Mouse (Mus musculus) liver, embryonic 12.5 days (tissue): ENCODE data around the gene Uba3. TPM values are rescaled to one million over a fixed set of nuclear protein-coding genes. Genes with fewer than 3 reads are reported as not detected.
A peak's percentile ranks its signal among the peaks of the same experiment; 100 is the strongest.

Experiments used
- ATAC-seq: fragments of 200-750 bp; cut with Nextera tagmentation; 2 replicates; pipeline ENCODE4 v1.8.0; 2017; ENCODE audit warnings: moderate number of reproducible peaks, mild to moderate bottlenecking, moderate library complexity
- H3K27ac ChIP-seq: fragments of 300-500 bp; sonication (generic); 2 replicates; pipeline ENCODE4 v1.5.1; 2016; ENCODE audit warnings: mild to moderate bottlenecking
- H3K27me3 ChIP-seq: fragments of 300-500 bp; sonication (generic); replicated peaks from 2 replicates; pipeline ENCODE4 v1.6.1; 2016; ENCODE audit warnings: mild to moderate bottlenecking, moderate library complexity
- H3K36me3 ChIP-seq: fragments of 300-500 bp; sonication (generic); 2 replicates; pipeline ENCODE4 v1.6.1; 2016; ENCODE audit warnings: mild to moderate bottlenecking, moderate library complexity
- H3K4me1 ChIP-seq: fragments of 300-500 bp; sonication (generic); 2 replicates; pipeline ENCODE4 v1.6.1; 2016
- H3K4me2 ChIP-seq: fragments of 300-500 bp; sonication (generic); 2 replicates; pipeline ENCODE4 v1.6.1; 2016; ENCODE audit warnings: mild to moderate bottlenecking, moderate library complexity
- H3K4me3 ChIP-seq: fragments of 300-500 bp; sonication (generic); 2 replicates; pipeline ENCODE4 v1.5.1; 2016; ENCODE audit warnings: mild to moderate bottlenecking, moderate library complexity
- H3K9ac ChIP-seq: fragments of 300-500 bp; sonication (generic); 2 replicates; pipeline ENCODE4 v1.6.1; 2016; ENCODE audit warnings: mild to moderate bottlenecking, moderate library complexity
- H3K9me3 ChIP-seq: fragments of 300-500 bp; sonication (generic); replicated peaks from 2 replicates; pipeline ENCODE4 v1.6.1; 2016; ENCODE audit warnings: mild to moderate bottlenecking, moderate library complexity
- WGBS: fragments of 180-500 bp; shearing (Covaris S2); methylation state at CpG from one replicate; pipeline ENCODE4 v1.1.7; 2016; ENCODE audit not compliant: insufficient replicate concordance; 5-methylcytosine and 5-hydroxymethylcytosine counted together
- polyA plus RNA-seq: library from polyadenylated mRNA; unstranded; fragments of >200 nt; fragmentation: Nextera tagmentation; extraction: Ambion mirVana; gene quantifications from 2 replicates; pipeline ENCODE4 v1.2.1, GENCODE M21; 2016

The Uba3 gene
- polyA plus RNA-seq, 1 experiment from 2014 or later: 39.9 TPM

DNA sequence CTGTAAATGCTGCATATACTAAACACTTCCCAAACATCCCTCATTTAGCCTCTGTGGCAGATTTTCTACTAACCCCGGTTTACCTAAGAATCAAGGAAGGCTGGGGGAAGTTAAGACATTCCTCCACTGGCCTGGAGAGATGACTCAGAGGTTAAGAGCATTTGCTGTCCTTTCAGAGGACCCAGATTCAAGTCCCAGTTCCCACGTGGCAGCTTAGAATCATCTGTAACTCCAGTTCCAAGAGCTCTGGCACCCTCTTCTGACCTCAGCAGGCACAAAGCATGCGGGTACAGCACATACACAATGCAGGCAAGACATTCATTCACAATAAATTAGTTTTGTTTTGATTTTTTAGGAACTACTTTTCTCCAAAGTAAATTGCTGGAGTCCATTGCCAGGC, 3.8 kb upstream of the Uba3 start:
- Histone ChIP-seq H3K4me2 (no peak overlapping the region), H3K9me3 (no peaks in the 10 kb centered on the region), H3K27ac (no peak overlapping the region), H3K9ac (no peak overlapping the region), H3K36me3 (peaks cover 2% of the 10 kb centered on the region; the same call in 1 of the 2 replicates), H3K4me3 (no peak overlapping the region), H3K27me3 (no peaks in the 10 kb centered on the region), H3K4me1 (peaks cover 66% of the 10 kb centered on the region)
- 60% methylated on average over 3 of the region's 3 CpGs for WGBS
- no peak for ATAC-seq

DNA sequence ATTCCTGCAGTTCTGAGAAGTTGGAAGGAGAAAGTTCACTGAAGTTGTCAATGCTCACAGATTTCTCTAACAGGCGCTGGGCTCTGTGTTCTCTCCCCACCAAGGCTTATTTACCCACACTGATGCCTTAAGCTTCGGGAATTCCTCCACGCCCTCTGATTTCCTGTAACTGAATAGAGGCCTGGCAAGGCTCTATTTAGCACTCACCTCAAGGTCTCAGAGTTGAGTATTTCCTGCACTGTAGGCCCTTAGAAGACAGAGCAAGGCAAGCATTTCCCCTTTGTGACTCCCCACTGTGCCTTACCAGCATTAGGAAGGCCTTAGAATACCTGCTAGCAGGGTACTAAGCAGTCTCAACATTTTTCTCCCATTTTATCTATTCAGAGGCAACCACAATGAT, 3.0 kb upstream of the Uba3 start:
- 57% methylated on average over 3 of the region's 3 CpGs for WGBS
- no peak for ATAC-seq

DNA sequence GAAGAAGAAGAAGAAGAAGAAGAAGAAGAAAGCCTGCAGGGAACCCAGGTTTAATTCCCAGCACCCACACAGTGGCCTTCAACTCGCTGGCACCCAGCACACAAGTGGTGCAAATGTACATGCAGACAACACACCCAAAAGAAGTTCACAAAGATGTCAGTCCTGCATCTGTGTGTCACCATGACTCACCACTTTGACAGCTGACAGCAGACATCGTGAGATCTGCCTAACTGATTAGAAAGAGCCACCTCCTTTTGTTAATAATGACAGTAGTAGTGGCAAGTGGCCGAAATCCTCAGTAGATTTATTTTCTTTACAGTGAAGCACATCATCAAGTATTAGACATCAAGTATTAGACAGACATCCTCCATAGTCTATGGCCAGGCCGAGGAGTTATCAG, 1.6 kb upstream of the Uba3 start:
- Histone ChIP-seq H3K4me1 (peaks cover 60% of the 10 kb centered on the region), H3K36me3 (peaks cover 2% of the 10 kb centered on the region; the same call in 1 of the 2 replicates), H3K9ac (no peak overlapping the region), H3K9me3 (no peaks in the 10 kb centered on the region), H3K4me2 (0 out of 2 replicates have a peak overlapping the region, but pooled peaks have one; percentile 11), H3K27me3 (no peaks in the 10 kb centered on the region), H3K4me3 (no peak overlapping the region), H3K27ac (peak overlapping the region; percentile 39)
- no peak for ATAC-seq
- 48% methylated on average over 4 of the region's 4 CpGs for WGBS

More for the DNA sequence above, 3.0 kb upstream of the Uba3 start:
- H3K9ac ChIP-seq: no peak overlapping the region
- peaks cover 65% of the 10 kb centered on the region for H3K4me1 ChIP-seq
- H3K27me3 ChIP-seq: no peaks in the 10 kb centered on the region
- H3K4me2 ChIP-seq: no peak overlapping the region
- peak overlapping the region; percentile 13; the same call in 1 of the 2 replicates for H3K27ac ChIP-seq
- no peaks in the 10 kb centered on the region for H3K36me3 ChIP-seq
- H3K9me3 ChIP-seq: no peaks in the 10 kb centered on the region
- no peak overlapping the region for H3K4me3 ChIP-seq

DNA sequence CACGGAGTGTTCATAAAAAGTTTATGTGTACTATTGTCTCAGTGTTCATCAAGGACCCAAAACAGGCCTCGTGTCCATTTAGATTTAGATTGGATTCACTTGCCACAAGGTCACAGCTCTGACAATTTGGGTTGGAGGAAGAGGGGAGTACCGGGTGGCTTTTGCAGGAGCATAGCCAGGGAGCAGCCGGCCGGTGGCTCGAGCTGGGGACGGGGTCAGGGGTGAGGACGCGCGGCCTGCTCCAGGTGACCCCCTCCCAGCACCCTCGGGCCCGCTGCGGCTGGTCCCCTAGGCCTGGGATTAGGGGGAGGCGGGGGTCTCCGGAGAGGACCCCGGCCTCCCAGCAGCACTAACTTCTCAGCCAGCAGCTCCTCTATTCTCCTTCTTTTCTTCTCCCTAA, 495 bp downstream of the Uba3 start:
- 1% methylated on average over 16 of the region's 16 CpGs for WGBS
- Histone ChIP-seq H3K36me3 (peaks cover 19% of the 10 kb centered on the region), H3K27ac (peak overlapping the region; percentile 87), H3K4me2 (peak overlapping the region; percentile 74), H3K4me1 (peaks cover 54% of the 10 kb centered on the region), H3K9ac (peak overlapping the region; percentile 97), H3K4me3 (peak overlapping the region; percentile 91), H3K27me3 (no peaks in the 10 kb centered on the region), H3K9me3 (no peaks in the 10 kb centered on the region)
- peak; percentile 43 for ATAC-seq

DNA sequence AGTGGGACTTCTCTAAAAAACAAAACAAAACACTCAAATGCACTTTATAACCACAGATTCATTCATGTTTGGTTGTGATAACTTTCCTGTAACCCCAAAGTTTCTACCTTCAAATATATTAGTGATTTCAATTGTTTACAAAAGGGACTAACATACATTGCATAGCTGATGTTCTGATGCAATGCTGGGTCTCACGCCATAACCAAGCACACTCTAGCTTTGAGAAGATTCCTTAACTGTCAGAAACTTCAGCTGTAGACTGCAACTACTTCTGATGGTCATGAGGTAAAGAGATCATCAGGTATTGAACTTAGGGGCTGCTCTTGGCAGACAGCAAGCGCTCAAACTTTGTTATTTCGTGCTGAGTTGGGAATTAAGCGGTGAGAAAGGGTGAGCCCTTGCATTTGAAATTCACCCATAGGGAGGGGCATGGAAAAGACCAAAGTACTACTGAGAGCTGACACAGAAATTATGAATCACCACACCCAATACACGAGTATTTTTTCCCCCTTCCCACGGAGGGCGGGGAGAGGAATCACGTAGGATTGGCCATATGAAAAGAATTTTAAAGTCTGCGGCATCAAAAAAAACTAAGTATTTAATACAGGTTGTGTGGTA, 1.1 kb downstream of the Uba3 start:
- ATAC-seq: no peak
- H3K27me3 ChIP-seq: no peaks in the 10 kb centered on the region
- WGBS: 15% methylated on average over 9 of the region's 9 CpGs

DNA sequence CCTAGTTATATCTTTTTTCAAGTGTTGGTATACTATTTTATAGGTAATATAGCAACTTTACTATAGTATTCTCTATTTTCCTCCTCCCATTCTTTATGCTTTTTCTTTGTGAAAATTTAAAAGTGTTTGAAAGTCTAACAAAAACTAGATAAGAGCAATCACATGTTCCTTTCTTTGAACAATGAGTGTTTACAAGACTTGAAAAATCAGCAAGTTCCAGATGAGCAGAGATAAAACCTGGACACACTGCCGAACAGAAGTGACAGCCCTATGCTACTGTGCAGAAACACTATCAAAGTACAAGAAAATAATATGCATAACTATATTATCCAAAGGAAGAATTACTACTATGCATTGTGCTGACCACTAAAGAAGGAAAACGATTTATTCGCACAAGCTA, 3.0 kb downstream of the Uba3 start:
- Histone ChIP-seq H3K36me3 (peaks cover 36% of the 10 kb centered on the region), H3K4me3 (no peak overlapping the region), H3K4me2 (0 out of 2 replicates have a peak overlapping the region, but pooled peaks have one; percentile 3), H3K27me3 (no peaks in the 10 kb centered on the region), H3K9ac (no peak overlapping the region), H3K27ac (no peak overlapping the region), H3K4me1 (peaks cover 34% of the 10 kb centered on the region), H3K9me3 (no peaks in the 10 kb centered on the region)
- 75% methylated on average over 3 of the region's 3 CpGs for WGBS
- ATAC-seq: no peak

More for the DNA sequence above, 1.1 kb downstream of the Uba3 start:
- Histone ChIP-seq H3K9me3 (no peaks in the 10 kb centered on the region), H3K36me3 (peaks cover 22% of the 10 kb centered on the region), H3K4me2 (peak overlapping the region; percentile 74), H3K4me1 (peaks cover 50% of the 10 kb centered on the region), H3K9ac (peak overlapping the region; percentile 97), H3K4me3 (peak overlapping the region; percentile 91), H3K27ac (peak overlapping the region; percentile 87)

DNA sequence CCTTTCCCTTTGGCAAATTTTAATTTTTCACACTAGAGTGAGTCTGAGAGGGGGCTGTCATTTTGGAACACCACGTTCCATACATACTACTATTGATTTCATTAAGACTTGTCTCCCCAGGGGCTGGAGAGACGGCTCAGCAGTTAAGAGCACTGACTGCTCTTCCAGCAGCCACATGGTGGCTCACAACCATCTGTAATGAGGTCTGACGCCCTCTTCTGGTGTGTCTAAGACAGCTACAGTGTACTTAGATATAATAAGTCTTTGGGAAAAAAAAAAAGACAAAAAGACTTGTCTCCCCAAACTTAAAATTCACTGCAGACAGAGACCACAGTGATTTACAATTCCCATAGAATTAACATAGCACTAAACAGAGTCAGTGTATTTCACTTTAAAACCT, 5.0 kb downstream of the Uba3 start:
- ATAC-seq: no peak
- H3K4me1 ChIP-seq: peaks cover 23% of the 10 kb centered on the region
- peaks cover 56% of the 10 kb centered on the region for H3K36me3 ChIP-seq
- no peak overlapping the region for H3K27ac ChIP-seq
- H3K9me3 ChIP-seq: no peaks in the 10 kb centered on the region
- H3K4me2 ChIP-seq: no peak overlapping the region
- WGBS: 65% methylated on average over 3 of the region's 3 CpGs
- no peaks in the 10 kb centered on the region for H3K27me3 ChIP-seq
- H3K4me3 ChIP-seq: no peak overlapping the region
- no peak overlapping the region for H3K9ac ChIP-seq

DNA sequence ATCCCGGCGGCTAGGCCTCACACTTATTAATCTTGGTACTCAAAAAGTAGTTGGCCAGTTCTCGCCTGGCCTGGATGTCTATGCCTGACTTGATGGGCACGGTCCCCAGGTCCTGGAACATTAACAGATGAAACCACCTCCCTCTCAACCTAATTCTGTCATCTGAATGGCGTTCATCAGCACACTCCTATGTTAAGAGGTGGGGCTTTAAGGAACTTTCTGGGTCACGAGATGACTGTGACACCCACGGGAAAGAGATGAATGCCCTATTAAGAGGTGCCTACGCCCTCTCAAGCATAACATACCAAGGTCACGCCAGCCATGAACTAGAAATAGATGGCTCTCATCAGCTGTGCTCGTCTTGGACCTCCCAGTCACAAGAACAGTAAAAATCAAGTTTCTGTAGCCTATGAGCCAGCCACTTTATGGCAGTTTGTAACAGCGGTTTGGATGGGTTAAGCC, 26.0 kb downstream of the Uba3 start:
- peak overlapping the region; percentile 93 for H3K27ac ChIP-seq
- H3K4me2 ChIP-seq: peak overlapping the region; percentile 79
- WGBS: 13% methylated on average over 11 of the region's 11 CpGs
- H3K9ac ChIP-seq: peak overlapping the region; percentile 97
- H3K36me3 ChIP-seq: peaks cover 31% of the 10 kb centered on the region
- H3K9me3 ChIP-seq: no peaks in the 10 kb centered on the region
- no peaks in the 10 kb centered on the region for H3K27me3 ChIP-seq
- ATAC-seq: peak; percentile 73
- peak overlapping the region; percentile 88 for H3K4me3 ChIP-seq
- peaks cover 48% of the 10 kb centered on the region for H3K4me1 ChIP-seq

DNA sequence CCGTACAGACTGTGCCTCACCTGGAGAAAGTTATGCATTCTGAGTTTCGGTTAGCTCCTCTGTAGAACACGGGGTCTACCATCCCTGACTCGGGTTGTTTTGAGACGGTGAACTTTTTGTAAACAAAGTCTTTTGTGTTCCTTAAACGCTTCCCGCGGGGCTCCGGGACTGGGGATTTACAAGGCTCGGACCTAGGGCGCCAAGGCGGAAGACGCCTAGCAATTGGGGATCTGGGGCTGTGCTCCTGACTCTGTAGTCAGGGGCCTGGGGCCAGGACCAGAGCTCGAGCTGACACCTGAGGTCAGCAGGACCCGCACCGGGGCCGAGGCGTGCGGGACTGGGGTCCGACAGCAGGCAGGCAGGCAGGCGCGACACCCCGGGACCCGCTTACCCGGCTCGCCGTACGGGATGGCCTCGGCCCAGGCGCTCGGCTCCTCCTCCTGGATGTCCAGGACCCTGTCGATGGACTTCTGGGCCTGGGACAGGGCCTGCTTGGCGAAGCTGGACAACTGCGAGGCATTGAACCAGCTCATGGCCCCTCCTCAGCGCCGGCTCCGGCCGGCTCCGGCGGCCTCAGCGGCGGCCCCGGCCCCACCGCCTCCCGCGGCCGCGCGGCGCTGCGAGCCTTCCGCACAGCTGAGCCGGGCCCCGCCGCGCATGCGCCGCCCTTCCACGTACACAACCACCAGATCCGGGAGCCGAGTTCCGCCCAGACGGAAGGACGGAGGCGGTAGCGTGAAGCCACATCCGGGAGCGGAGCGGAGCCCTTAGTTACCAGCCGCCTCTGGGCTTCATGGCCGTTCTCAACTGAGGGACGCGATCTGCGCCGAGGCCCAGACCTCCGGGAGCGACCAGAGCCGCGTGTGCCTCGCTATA, 26.7 kb downstream of the Uba3 start, which contains the start of gene Tmf1:
TSS of gene Tmf1 (minus strand) at position 632 of the 876 bp plus-strand sequence.
- Histone ChIP-seq H3K4me3 (peak within 1 kb of the TSS; percentile 88), H3K9me3 (no peaks in the 10 kb centered on the region), H3K9ac (peak within 1 kb of the TSS; percentile 97), H3K36me3 (peaks cover 34% of the 10 kb centered on the region), H3K27ac (peak within 1 kb of the TSS; percentile 93), H3K4me1 (peaks cover 48% of the 10 kb centered on the region), H3K4me2 (peak within 1 kb of the TSS; percentile 79), H3K27me3 (no peaks in the 10 kb centered on the region)
- peak; percentile 97 for ATAC-seq
- 2% methylated on average over 80 of the region's 80 CpGs for WGBS

DNA sequence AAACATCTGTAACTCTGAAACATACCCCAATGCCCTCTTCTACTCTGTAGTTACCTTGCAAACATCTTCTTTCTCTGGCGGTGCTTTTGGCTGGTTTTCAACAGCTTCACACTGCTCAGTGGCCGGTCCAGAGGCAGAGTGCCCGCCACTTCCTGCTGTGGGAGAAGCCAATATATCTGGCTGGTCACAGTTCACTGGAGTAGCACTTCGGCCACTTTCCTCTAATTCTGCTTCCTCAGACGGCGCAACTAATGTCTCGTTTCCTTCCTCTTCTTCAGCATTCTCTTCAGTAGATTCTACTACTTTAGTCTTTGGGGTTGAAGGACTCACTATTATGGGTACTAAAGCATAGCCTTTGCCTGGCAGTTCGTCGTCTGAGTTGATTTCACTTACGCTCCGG, 29.7 kb downstream of the Uba3 start:
- Histone ChIP-seq H3K9me3 (no peaks in the 10 kb centered on the region), H3K4me3 (no peak overlapping the region)
- WGBS: 48% methylated on average over 11 of the region's 11 CpGs

DNA sequence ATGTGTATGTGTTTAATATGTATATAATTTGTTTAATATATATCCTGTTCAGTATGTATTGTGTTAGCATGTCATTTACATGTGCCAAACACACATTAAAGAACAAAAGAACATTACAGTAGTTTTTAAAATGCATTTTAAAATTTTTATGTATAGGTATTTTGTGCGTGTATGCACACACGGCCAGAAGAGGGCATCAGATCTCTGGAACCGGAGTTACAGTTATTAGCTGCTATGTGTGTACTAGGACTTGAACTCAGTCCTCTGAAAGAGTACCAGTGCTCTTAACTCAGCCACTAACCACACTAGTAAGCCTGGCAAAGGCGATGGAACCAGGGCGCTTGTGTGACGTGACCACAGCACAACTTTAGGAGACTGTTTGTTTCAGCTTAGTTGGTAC, 55.3 kb downstream of the Uba3 start:
- Histone ChIP-seq H3K9me3 (no peaks in the 10 kb centered on the region), H3K27ac (no peak overlapping the region), H3K4me3 (no peak overlapping the region), H3K4me1 (peaks cover 24% of the 10 kb centered on the region), H3K9ac (no peak overlapping the region), H3K4me2 (no peak overlapping the region), H3K36me3 (peaks cover 9% of the 10 kb centered on the region), H3K27me3 (no peaks in the 10 kb centered on the region)
- WGBS: 74% methylated on average over 6 of the region's 6 CpGs
- no peak for ATAC-seq

More for the DNA sequence above, 29.7 kb downstream of the Uba3 start:
- Histone ChIP-seq H3K36me3 (peaks cover 51% of the 10 kb centered on the region), H3K4me1 (peaks cover 37% of the 10 kb centered on the region), H3K4me2 (peak overlapping the region; percentile 28; the same call in 1 of the 2 replicates), H3K9ac (no peak overlapping the region), H3K27ac (no peak overlapping the region), H3K27me3 (no peaks in the 10 kb centered on the region)
- no peak for ATAC-seq

DNA sequence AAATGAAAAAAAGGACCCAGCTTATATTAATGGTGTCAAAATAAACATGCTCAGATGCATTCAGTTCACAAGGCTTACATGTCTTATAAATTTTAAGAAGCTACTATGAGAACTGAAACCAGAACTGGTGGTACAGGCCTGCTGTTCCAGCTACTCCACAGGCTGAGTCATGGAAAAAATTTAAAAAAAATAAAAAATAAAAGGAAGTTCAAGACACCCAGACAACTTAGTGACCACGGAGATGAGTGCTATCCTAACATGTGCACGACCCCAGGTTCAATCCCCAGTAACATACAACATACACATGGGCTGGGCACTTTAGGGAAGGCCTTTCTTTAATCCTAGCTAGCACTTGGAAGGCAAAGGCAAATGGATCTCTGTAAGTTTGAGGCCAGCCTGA, 55.7 kb downstream of the Uba3 start:
- Histone ChIP-seq H3K4me3 (no peak overlapping the region), H3K4me1 (peaks cover 24% of the 10 kb centered on the region), H3K9me3 (no peaks in the 10 kb centered on the region), H3K27ac (no peak overlapping the region), H3K36me3 (peaks cover 9% of the 10 kb centered on the region), H3K9ac (no peak overlapping the region), H3K4me2 (no peak overlapping the region), H3K27me3 (no peaks in the 10 kb centered on the region)
- WGBS: 71% methylated on average over 2 of the region's 2 CpGs
- ATAC-seq: no peak
